Mouse (Mus musculus): ENCODE measurements around the gene 4921536K21Rik.
"Not testable (repeated sequence)": the region's sequence is repeated elsewhere in the genome, so short reads cannot be mapped to it uniquely, and the experiment has no call there.

The 4921536K21Rik gene

GRCm38 (mm10) chr11:3912100-3912874 lies 17.4 kb upstream of the 4921536K21Rik start:
- in situ Hi-C loops (cut with MboI; ENCODE audit: unreplicated experiment in 2 of 2): no loop called here

DNA sequence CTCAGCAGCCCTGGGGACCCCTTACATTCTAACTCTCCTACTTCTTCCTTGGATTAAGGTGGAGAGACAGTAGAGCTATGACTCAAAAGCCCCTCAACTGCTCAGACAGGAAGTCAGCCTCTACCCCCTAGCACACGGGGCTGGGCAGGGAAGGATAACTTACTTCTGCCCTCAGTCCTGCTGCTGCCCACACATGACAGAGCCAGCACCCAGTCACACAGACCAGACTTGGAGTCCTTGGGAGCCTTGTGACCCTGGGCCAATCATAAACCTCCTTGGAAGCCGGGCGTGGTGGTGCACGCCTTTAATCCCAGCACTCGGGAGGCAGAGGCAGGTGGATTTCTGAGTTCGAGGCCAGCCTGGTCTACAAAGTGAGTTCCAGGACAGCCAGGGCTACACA lies 16.5 kb upstream of the 4921536K21Rik start:
- in situ Hi-C loops (cut with MboI; ENCODE audit: unreplicated experiment in 2 of 2): not testable (repeated sequence)

DNA sequence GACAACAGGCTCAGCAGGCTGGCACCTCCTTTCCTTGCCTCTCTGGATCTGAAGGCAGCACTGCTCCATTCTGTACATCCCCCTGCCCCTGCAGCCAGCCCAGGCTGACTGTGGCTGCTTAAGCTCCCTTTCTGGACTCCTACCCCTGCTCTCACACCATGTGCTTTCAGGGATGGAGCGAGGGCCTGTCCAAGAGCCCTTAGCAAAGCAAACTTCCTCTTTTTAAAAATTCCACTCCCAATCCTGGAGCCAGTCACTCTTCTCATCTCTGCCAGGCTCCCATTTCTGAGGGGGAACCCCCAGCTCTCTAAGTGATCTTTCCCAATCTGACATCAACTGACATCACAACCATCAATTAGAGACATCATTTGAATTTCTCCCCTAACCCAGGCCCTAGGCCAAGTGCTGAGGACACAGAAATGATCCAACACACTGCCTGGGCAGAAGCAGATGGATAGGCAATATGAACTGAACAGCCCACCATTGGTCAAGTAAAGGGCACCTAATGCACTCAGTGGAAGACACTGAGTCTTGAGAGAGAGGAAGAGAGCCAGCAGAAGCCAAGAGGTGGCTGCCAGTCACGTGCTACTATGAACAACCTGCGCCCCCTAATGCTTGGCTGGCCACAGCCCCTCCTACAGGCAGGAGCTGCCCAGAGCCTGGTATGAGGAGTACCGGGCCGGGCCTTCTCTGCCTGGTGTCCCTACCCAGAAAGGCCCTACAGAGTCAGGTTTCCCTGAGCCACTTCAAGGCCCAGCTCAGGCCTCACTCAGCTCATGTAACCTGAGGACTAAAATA lies 15.8 kb upstream of the 4921536K21Rik start:
- in situ Hi-C loops (cut with MboI; ENCODE audit: unreplicated experiment in 2 of 2): no loop called here

DNA sequence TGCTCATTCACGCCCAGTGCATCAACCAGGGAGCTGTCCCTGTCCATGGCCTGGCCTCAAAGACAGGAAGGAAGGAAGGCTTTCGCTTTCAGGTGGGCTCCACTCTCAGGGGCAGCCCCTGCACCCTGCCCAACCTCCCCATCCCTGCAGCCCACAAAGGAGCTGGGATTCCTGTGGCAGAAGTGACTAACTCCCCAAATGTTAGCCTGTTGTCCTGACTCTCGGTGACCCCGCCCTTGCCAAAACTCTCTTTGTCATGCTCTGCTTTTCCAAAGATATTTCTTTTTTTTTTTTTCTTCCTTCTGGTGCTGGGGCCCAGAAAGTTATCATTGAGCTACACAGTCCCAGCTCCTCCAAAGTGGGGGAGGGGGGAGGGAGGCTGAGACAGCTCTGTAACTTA lies 14.3 kb upstream of the 4921536K21Rik start:
- in situ Hi-C loops (cut with MboI; ENCODE audit: unreplicated experiment in 2 of 2): no loop called here

- in situ Hi-C loops (cut with MboI; ENCODE audit: unreplicated experiment in 2 of 2): no loop called here
Observed at GRCm38 (mm10) chr11:3905446-3905845, 10.5 kb upstream of the 4921536K21Rik start.

DNA sequence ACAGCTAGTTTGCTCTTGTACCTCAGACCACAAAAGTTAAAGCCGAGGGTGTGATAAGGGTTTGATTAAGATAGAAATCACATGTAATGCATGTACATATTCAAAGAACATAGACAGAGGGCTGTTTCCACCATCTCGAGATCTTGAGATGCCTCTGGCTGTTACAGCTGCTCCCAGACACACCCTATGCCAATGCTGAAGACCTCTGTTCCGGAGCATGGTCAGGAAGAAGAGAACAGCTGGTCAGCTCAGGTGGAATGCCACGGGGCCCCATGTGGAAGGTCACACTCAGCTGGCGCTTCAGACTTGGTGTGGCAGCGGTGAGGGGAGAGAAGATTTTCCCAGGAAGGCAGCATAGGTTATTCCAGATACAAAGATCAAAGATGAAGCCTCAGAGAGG lies 9.8 kb upstream of the 4921536K21Rik start:
- in situ Hi-C loops (cut with MboI; ENCODE audit: unreplicated experiment in 2 of 2): no loop called here

GRCm38 (mm10) chr11:3903046-3903445 lies 8.1 kb upstream of the 4921536K21Rik start:
- in situ Hi-C loops (cut with MboI; ENCODE audit: unreplicated experiment in 2 of 2): no loop called here

GRCm38 (mm10) chr11:3902516-3902915 lies 7.6 kb upstream of the 4921536K21Rik start:
- in situ Hi-C loops (cut with MboI; ENCODE audit: unreplicated experiment in 2 of 2): no loop called here

- in situ Hi-C loops (cut with MboI; ENCODE audit: unreplicated experiment in 2 of 2): no loop called here
Observed at GRCm38 (mm10) chr11:3900296-3900695, 5.4 kb upstream of the 4921536K21Rik start.

- in situ Hi-C loops (cut with MboI; ENCODE audit: unreplicated experiment in 2 of 2): no loop called here
Observed at GRCm38 (mm10) chr11:3895933-3896332, 1.0 kb upstream of the 4921536K21Rik start.

GRCm38 (mm10) chr11:3895458-3895857 lies 560 bp upstream of the 4921536K21Rik start:
- in situ Hi-C loops (cut with MboI; ENCODE audit: unreplicated experiment in 2 of 2): no loop called here

GRCm38 (mm10) chr11:3893970-3894369 lies 928 bp downstream of the 4921536K21Rik start:
- in situ Hi-C loops (cut with MboI; ENCODE audit: unreplicated experiment in 2 of 2): no loop called here

- in situ Hi-C loops (cut with MboI; ENCODE audit: unreplicated experiment in 2 of 2): no loop called here
Observed at GRCm38 (mm10) chr11:3887331-3887730, 7.6 kb downstream of the 4921536K21Rik start.

DNA sequence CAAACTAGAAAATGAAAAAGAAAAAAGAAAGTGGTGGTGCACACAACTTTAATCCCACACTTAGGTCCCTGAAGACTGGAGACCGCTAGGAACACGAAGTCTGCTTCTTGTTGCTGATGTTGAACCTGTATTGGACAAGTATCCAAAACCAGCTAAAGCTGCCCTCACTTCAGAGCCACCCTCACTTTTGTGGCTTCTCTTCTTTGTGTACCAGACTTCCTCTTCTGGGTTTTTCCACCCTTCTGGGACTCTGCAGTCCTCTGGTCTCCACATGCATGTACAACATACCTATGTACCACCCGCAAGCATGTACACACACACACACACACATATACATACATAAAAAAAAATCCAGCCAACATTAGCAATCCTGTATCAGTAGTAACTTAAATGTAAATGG lies 11.2 kb downstream of the 4921536K21Rik start:
- in situ Hi-C loops (cut with MboI; ENCODE audit: unreplicated experiment in 2 of 2): no loop called here

DNA sequence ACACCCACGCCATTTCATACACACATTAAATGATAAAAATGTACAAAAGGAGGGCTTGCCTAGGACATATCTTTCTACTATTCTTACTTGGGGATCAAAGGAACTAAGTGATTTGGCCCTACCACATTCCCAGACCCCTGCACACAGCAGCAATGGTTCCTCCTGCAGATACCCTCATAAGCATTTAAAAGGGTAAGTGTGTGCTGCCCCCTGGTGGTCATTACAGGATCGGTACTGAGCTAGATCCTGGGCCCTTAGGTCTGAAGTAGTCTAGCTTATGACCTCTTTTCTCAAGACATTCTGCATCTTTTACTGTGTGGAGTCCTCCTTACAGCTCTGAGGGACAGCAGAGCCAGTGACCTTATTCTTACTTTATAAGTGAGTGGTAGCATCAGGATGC lies 15.1 kb downstream of the 4921536K21Rik start:
- in situ Hi-C loops (cut with MboI; ENCODE audit: unreplicated experiment in 2 of 2): loop anchor here in 1 of 2 experiments (5.0 kb wide), 1 partner anchor 408 kb away; no protein-coding TSS in a partner anchor

DNA sequence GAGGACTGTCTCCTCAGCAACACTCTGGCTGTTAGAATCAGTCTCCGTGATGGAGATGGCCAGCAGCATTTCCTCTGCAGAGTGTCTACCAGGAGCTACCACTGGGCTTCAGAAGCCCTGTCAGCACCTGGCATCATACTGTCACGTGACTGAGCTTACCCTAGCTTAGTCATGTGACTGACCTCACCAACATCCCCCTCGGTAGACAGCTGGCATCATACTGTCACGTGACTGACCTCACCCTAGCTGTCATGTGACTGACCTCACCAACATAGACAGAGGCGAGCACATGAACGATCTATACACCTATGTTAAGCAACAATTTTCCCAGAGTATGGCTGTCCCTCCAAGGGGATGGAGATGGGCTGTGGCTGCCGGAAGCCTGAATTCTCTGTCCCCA lies 16.2 kb downstream of the 4921536K21Rik start:
- in situ Hi-C loops (cut with MboI; ENCODE audit: unreplicated experiment in 2 of 2): loop anchor here in 1 of 2 experiments (5.0 kb wide), 1 partner anchor 406 kb away; no protein-coding TSS in a partner anchor

DNA sequence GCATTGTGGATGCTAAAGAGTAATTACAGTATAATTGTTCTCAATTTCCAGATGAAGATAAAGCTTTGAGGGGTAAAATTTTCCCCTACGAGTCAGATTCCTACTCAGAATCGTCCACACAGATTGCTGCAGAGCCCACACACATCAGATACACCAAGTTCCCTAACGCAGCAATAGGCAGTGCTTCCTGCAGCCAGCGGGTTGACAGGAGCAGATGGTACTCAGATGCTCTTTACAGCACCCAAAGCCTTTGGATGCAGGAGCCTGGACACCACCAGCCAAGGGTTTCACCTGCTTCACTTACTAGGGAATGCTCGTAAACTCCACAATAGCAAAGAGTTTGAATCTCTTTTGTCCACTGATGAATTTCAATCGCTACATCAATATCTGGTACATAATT lies 18.5 kb downstream of the 4921536K21Rik start:
- in situ Hi-C loops (cut with MboI; ENCODE audit: unreplicated experiment in 2 of 2): loop anchor here in 1 of 2 experiments (5.0 kb wide), 1 partner anchor 404 kb away; no protein-coding TSS in a partner anchor

DNA sequence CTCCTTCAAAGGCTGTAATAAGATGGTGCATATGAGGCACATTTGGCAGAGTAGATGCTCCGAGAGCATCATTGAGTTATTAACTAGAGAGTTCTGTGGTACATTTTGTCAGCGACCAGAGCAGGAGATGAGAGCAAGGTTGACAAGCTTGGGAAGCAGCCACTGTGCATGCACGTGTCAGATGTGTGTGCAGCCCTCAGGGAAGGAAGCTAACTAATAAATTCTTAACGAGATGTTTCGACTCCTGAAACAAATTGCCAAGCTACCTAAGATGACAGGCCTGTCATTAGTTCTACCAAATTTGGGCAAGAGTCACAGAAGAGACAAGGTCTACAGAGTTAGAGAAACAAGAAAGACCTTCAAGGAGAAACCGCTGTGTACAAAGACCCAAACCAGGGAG lies 30.6 kb downstream of the 4921536K21Rik start:
- in situ Hi-C loops (cut with MboI; ENCODE audit: unreplicated experiment in 2 of 2): no loop called here

GRCm38 (mm10) chr11:3863454-3864112 lies 31.3 kb downstream of the 4921536K21Rik start, which contains the start of gene Osbp2:
Gene Osbp2 (minus strand): TSS chr11:3863903.
- in situ Hi-C loops (cut with MboI; ENCODE audit: unreplicated experiment in 2 of 2): no loop called here

GRCm38 (mm10) chr11:3862661-3863453 lies 32.0 kb downstream of the 4921536K21Rik start:
- in situ Hi-C loops (cut with MboI; ENCODE audit: unreplicated experiment in 2 of 2): no loop called here

Data from v-Abl transformed pro-B cells (cell line).